Mouse (Mus musculus) embryo, embryonic 10 days (tissue): ENCODE results near the gene Ccdc33.

ENCODE experiments used
- DNase-seq: peaks from one replicate; pipeline ENCODE4 v3.0.0-alpha.2; 2015; ENCODE audit warnings: low spot score

Ccdc33 gene

GRCm38 (mm10) chr9:58048621-58049020 is 70.0 kb downstream of the Ccdc33 start:
- DNase-seq: no peak

GRCm38 (mm10) chr9:58047061-58047460 is 71.6 kb downstream of the Ccdc33 start:
- no peak for DNase-seq

GRCm38 (mm10) chr9:58045646-58046045 is 73.0 kb downstream of the Ccdc33 start:
- DNase-seq: no peak

DNA sequence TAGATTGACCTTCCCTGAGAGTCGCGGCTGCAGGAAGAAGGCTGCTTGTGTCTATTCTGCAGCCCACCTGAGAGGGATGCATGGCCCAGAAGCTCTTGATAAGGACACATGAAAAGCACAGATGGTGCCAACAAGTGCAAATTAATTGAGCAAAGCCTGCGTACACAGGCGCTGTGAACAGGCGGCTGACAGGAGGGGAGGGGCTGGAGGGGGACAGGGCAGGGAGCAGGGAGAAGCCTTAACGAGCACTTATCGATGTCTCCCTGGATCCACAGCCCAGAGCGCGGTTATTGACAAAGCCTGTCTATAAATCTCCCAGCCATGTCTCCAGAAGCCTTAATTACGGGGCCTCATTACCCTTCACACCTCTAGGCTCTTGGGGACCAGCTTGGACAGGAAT is 73.8 kb downstream of the Ccdc33 start:
- DNase-seq: no peak

- DNase-seq: no peak
Measured at GRCm38 (mm10) chr9:58043496-58044017, 75.1 kb downstream of the Ccdc33 start.

GRCm38 (mm10) chr9:58042391-58042790 is 76.2 kb downstream of the Ccdc33 start:
- no peak for DNase-seq

DNA sequence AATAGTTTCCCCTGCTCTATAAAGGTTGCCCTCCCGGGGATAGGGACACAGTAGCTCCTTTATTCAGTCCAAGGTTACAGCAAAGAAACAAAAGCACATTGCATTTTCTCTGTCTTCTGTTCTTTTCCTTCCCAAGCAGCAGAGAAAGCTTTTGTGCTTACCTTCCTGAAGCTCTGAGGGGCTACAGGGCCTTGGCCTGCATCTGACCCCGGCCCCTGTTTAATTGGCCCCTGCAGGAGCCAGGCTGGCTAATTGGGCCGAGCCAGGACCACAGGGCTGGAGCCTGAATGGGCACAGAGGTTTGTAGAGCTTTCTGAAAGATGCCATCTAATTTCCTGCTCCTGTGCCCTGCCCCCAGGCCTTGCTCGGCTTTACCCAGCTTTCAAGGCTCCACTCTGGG is 77.6 kb downstream of the Ccdc33 start:
- DNase-seq: no peak

GRCm38 (mm10) chr9:58038500-58039168 is 80.0 kb downstream of the Ccdc33 start:
- DNase-seq: peak; percentile 89

- no peak for DNase-seq
Measured at GRCm38 (mm10) chr9:58036961-58037360, 81.7 kb downstream of the Ccdc33 start.

GRCm38 (mm10) chr9:58035951-58036698 is 82.5 kb downstream of the Ccdc33 start:
- no peak for DNase-seq

DNA sequence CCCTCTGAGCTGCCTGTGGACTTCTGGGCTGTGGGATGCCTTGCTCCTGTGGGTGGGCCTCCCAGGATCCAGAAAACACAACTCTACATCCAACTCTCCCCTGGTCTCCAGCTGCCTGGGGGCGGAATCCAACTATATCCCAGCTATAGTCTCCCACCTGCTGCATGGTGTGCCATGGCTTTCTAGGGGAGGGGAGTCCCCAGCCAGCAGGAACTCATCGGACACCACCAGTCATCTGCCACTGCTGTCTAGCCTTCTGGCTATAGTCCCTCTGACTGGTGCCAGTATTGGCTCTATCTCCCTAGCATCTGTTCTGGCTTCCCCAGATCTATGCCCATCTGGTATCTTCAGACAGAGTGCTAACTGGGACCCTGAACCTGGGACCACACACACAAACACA is 83.1 kb downstream of the Ccdc33 start:
- no peak for DNase-seq

DNA sequence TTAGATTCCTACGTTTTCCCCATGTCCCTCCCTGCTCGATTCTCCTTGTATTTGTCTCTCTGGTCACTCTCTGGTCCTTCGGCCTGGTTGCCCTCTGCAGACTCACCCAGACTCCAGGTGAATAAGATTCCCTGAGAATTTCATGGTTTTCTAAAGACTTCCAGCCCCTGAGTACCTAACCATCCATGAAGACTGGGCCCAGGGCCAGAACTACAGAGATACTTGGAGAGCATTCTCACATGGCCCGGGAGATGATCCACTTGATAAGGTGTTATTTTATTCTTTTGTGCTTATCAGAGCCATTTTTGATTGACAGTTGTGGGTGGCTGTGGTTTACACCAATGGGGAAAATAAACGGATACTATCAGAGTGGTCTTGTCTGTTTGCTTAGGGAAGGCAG is 86.7 kb downstream of the Ccdc33 start:
- no peak for DNase-seq

DNA sequence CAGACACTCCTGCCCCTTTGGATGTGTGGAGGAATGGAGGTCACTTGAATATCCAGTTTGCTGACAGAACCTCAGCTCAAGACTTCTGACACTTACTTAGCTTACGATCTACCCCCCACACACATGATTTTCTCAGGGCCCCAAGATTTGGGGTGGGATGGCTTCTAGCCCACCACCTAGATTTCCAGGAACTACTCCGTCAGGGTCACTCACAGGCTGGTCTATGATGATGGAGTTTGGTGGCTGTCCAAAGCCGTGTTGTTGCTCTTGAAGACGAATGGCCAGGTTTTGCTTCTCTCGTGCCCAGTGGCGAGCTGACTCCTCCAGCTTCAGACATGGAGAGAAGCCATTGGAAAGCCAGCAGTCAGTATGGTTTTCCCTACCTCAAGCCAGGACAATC is 89.0 kb downstream of the Ccdc33 start:
- DNase-seq: no peak

GRCm38 (mm10) chr9:58028841-58029240 is 89.8 kb downstream of the Ccdc33 start:
- DNase-seq: no peak

DNA sequence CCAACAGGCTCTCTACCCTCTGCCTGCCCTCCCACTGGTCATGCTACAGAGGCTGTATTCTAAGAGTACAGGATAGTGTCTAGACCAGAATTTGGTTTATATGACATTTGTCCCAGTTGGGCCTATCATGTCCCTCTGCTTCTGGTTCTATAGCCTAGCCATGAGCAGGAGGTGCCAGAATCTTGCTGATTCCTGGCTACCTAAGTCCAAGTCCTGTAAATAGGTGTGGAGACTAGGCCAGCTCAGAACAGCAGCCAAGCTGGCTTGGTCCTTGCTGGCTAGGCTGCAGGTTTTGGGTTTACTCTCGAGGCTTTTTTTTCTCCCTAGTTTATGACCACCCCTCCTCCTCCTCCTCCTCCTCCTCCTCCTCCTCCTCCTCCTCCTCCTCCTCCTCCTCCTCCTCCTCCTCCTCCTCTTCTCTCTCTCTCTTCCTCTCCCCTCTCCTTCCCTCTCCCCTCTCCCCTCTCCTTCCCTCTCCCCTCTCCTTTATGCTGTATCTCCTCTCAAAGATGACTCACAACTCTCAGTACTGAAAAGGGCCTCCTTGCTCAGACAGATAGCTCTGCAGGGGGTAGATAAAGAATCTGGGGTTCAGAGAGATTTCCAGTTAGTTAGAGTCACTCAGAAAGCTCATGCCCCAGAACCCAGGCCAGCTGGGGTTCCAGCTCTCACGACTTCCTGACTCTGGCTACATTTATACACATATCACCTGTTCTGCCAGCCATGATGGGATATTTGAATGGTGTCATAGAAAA is 91.0 kb downstream of the Ccdc33 start:
- DNase-seq: no peak

GRCm38 (mm10) chr9:58025995-58026394 is 92.6 kb downstream of the Ccdc33 start:
- no peak for DNase-seq

- no peak for DNase-seq
Measured at GRCm38 (mm10) chr9:58018385-58018784, 100.2 kb downstream of the Ccdc33 start.

DNA sequence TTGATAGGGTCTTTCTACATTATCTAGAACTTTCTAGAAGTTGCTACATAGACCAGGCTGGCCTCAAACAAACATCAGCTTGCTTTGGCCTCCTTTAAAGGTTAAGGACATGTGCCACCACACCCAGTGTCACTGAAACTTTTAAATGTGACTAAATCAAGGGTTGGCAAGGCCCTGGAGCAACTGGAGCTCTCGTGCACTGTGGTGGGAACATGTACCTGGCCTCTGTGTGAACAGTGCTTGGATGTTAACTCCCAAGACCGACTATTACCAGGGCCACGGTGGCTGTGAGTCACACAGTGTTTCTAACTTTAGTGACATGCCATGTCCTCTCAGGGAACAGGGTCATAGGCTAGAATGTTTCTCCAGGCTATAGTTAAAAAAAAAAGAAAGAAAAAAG is 101.7 kb downstream of the Ccdc33 start:
- DNase-seq: no peak

DNA sequence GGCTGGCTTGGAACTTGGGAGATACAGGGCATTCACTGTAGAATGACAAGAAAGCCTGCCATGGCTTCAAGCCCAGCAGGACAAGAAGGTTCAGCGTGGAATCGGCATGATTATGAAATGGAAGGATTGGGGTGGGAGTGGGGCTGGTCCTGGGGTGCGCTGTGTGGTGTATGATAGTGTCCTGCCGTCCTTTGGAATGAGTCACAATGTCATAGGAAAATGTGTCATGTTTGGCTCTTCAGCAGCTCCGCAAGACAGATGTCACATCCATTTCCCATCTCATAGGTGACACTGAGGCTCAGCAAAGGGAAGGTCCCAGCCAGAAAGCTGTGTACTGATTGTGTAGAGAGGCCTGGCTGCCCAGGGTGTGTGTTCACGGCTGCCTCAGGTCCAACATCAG is 102.8 kb downstream of the Ccdc33 start:
- DNase-seq: no peak

DNA sequence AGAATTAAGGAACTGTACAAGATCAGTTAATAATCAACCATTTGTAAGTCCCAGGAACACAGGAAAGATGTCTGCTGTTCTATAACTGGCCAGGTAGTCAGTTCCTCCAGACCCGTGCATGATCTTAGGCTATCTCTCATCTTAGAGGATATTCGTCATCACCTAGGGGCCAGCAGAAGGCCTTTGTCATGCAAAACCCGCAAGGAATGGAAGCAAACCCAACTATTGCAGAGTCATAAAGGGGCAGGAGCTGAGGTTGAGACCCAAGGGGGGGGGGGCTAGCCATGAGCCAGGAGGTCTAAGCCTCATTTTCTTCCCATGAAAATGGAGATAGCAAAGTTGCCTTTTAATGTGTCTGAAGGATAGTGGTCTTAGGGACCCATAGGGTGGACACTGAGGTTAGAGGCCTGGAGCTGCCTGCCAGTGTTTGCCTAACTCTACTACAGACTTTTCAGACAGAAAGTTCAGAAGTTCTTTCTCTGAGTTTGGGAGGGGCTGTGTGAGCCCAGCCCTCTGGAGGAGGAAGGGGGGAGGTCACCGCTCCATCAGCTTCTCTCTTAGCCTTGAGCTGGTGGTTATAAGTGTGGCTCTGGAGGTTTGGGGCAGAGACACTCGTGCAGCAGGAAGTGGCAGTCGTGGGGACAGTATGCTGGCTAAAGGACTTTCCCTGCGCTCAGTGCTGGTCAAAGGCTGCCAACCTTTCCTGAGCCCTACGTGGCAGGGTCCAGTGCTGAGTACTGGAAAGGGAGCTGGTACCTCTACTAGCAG is 104.0 kb downstream of the Ccdc33 start:
- DNase-seq: no peak

DNA sequence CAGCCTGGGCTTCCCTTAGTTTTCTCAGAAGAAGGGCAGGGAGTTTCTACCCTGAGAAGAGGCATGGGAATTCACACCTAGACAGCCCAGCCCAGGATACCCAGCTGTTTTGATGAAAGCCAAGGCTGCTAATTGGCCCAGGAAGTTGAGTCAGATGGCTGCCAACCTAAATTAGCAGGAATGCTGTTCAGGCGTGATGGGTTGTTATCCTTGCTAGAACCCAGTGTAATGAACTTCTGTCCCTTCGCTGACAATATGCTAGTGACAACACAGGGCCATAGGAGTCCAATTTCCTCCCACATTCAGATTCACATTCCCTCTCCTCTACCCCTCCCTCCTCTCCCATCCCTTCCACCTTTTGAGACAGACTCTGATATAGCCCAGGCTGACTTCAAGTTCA is 105.7 kb downstream of the Ccdc33 start:
- DNase-seq: no peak

GRCm38 (mm10) chr9:58012486-58012885 is 106.1 kb downstream of the Ccdc33 start:
- DNase-seq: no peak
